ENCODE assay signal across 8 mouse cellular contexts in genomic region chr9:106156419-106156818, GRCm38 (mm10). TPM values are rescaled to one million over a fixed set of nuclear protein-coding genes. Genes with fewer than 3 reads are reported as not detected.
A peak's percentile ranks its signal among the peaks of the same experiment; 100 is the strongest.
DNase-seq lines count a peak whose midpoint lies in the region; ATAC-seq and TF ChIP-seq lines count a peak whose summit lies in the region.
"Had no signal": no experiment of that assay in that cellular context is flagged by ENCODE, and none has a peak within 500 bp of the region (broad histone marks: within the 10 kb centered on the region; RNA-seq: fewer than 3 reads in every experiment).

No protein-coding gene starts in this region.

- H3K79me2 ChIP-seq in CH12.LX (replicated peaks; ENCODE audit: control insufficient read depth, extremely low read depth, insufficient read depth, poor library complexity, severe bottlenecking), result no peaks in the 10 kb centered on the region

- dilution Hi-C loops in CH12.LX (cut with MboI; ENCODE audit: extremely low pct_ligation_motif_present, extremely low pct_unique_long_range_greater_than_20kb, low sequenced_read_pairs), result no loop called here

- ATAC-seq in granulocyte monocyte progenitor cell, adult 5-6 weeks (replicated peaks; ENCODE audit: poor library complexity, severe bottlenecking), result peak; percentile 61

- WGBS in cerebellum, adult 2 months, result 34% methylated on average over 5 of the region's 5 CpGs
- WGBS in midbrain, embryonic 10.5 days, result 65% methylated on average over 5 of the region's 5 CpGs

- TF ChIP-seq EP300 in CH12.LX (IDR thresholded peaks at IDR 0.05; ENCODE audit: low read length), result no peak

- no peaks in the 10 kb centered on the region for H3K9me3 ChIP-seq in CH12.LX (replicated peaks; ENCODE audit: low read length)
- H3K9me3 ChIP-seq in midbrain, embryonic 10.5 days (replicated peaks), result no peaks in the 10 kb centered on the region

- H3K4me3 ChIP-seq in CH12.LX (replicated peaks in 1 of 3; ENCODE audit: low read depth in 2 of 3, low read length in 2 of 3, poor library complexity in 1 of 3), result no peak overlapping the region
- no peak overlapping the region for H3K4me3 ChIP-seq in cerebellum, adult 2 months (replicated peaks; ENCODE audit: insufficient read depth, low read depth, low read length)
- no peak overlapping the region for H3K4me3 ChIP-seq in midbrain, embryonic 10.5 days

- H3K27ac ChIP-seq in CH12.LX (ENCODE audit: insufficient read depth, low read depth), result no peak overlapping the region
- H3K27ac ChIP-seq in cerebellum, adult 2 months (ENCODE audit: insufficient read depth, low read length), result no peak overlapping the region
- H3K27ac ChIP-seq in midbrain, embryonic 10.5 days (replicated peaks), result peak overlapping the region; percentile 73

- no peak overlapping the region for H3K4me2 ChIP-seq in CH12.LX (ENCODE audit: insufficient read depth, low read depth, poor library complexity, severe bottlenecking)

- TF ChIP-seq RAD21 in CH12.LX (IDR thresholded peaks at IDR 0.05; ENCODE audit: low read depth, low read length), result peak; percentile 74

- H3K36me3 ChIP-seq in CH12.LX (replicated peaks in 1 of 2; ENCODE audit: control insufficient read depth in 1 of 2, insufficient read depth in 1 of 2, low read length in 1 of 2), result peaks cover 0 to 22% of the 10 kb centered on the region in 2 experiments
- H3K36me3 ChIP-seq in midbrain, embryonic 10.5 days, result peaks cover 36% of the 10 kb centered on the region

- no peak for TF ChIP-seq POLR2A in CH12.LX (IDR thresholded peaks at IDR 0.05; ENCODE audit: low read depth, low read length)
- TF ChIP-seq POLR2A in cerebellum, adult 2 months (IDR thresholded peaks at IDR 0.05; ENCODE audit: borderline replicate concordance, insufficient read depth, low read length), result no peak

- H3K4me1 ChIP-seq in CH12.LX (ENCODE audit: control insufficient read depth in 1 of 2, insufficient read depth in 2 of 2), result peaks cover 0 to 8% of the 10 kb centered on the region in 2 experiments; a peak in 3 of 4 replicates
- H3K4me1 ChIP-seq in cerebellum, adult 2 months (ENCODE audit: control insufficient read depth, insufficient read depth, low read length), result peaks cover 8% of the 10 kb centered on the region
- H3K4me1 ChIP-seq in midbrain, embryonic 10.5 days, result peaks cover 53% of the 10 kb centered on the region

- DNase-seq in A20 (ENCODE audit: low read depth, low spot score) (peak; percentile 68), CH12.LX (ENCODE audit: extremely low read depth) (peak; percentile 81)
- peak; percentile 69 to 70 for DNase-seq in cerebellum, adult 2 months
- peak; percentile 55 to 66 for DNase-seq in left cerebral cortex, postnatal 10 days (ENCODE audit: extremely low spot score in 1 of 2, low spot score in 2 of 2)
- DNase-seq in midbrain, embryonic 10.5 days (ENCODE audit: low spot score), result peak; percentile 78
- peak; percentile 42 to 63 for DNase-seq in spleen, postnatal 36 days (ENCODE audit: low spot score in 2 of 2)

- TF ChIP-seq CTCF in CH12.LX (conservative IDR thresholded peaks at IDR 0.05 in 1 of 2, IDR thresholded peaks at IDR 0.05 in 1 of 2; ENCODE audit: low read depth in 2 of 2, low read length in 2 of 2), result peak; percentile 86 to 88
- peak; percentile 61; the same call in 1 of the 2 replicates for TF ChIP-seq CTCF in cerebellum, adult 2 months (IDR thresholded peaks at IDR 0.05; ENCODE audit: borderline replicate concordance, insufficient read depth, low read depth, low read length)

- in situ Hi-C loops in CH12.LX (cut with MboI; ENCODE audit: low pct_ligation_motif_present, low pct_unique_long_range_greater_than_20kb, low sequenced_read_pairs), result loop anchor here (5.0 kb wide), 1 partner anchor 56 kb away; no protein-coding TSS in a partner anchor

- H3K27me3 ChIP-seq in CH12.LX (replicated peaks), result peaks cover 7% of the 10 kb centered on the region
- H3K27me3 ChIP-seq in cerebellum, adult 2 months (ENCODE audit: control insufficient read depth, insufficient read depth, low read length), result no peaks in the 10 kb centered on the region
- no peaks in the 10 kb centered on the region for H3K27me3 ChIP-seq in midbrain, embryonic 10.5 days (ENCODE audit: low read depth, poor library complexity, severe bottlenecking)

- no peak overlapping the region for H3K9ac ChIP-seq in CH12.LX (ENCODE audit: insufficient read depth, low read depth)

- intact Hi-C loops in left cerebral cortex, postnatal 10 days (cut with DNase I), result no loop called here

TF ChIP-seq in CH12.LX, 34 proteins besides CTCF, POLR2A, EP300 and RAD21:
- TF ChIP-seq ETS1 (conservative IDR thresholded peaks at IDR 0.05; ENCODE audit: low read depth, low read length), result no peak
- no peak for TF ChIP-seq JUND (conservative IDR thresholded peaks at IDR 0.05; ENCODE audit: low read depth, low read length)
- TF ChIP-seq POLR2AphosphoS2 (IDR thresholded peaks at IDR 0.05; ENCODE audit: low read depth, low read length), result no peak
- no peak for TF ChIP-seq RCOR1 (conservative IDR thresholded peaks at IDR 0.05; ENCODE audit: low read depth, low read length)
- TF ChIP-seq UBTF (IDR thresholded peaks at IDR 0.05; ENCODE audit: low read depth, low read length), result no peak
- TF ChIP-seq USF2 (conservative IDR thresholded peaks at IDR 0.05; ENCODE audit: low read depth, low read length), result no peak
- no peak for TF ChIP-seq ZKSCAN1 (IDR thresholded peaks at IDR 0.05; ENCODE audit: borderline replicate concordance, low read depth, low read length)
- no peak for TF ChIP-seq ZNF384 (IDR thresholded peaks at IDR 0.05; ENCODE audit: low read depth, low read length)
- TF ChIP-seq TCF12 (IDR thresholded peaks at IDR 0.05; ENCODE audit: low read depth, low read length), result no peak
- TF ChIP-seq NELFE (IDR thresholded peaks at IDR 0.05; ENCODE audit: low read depth, low read length), result 0 out of 2 replicates have a peak, but pooled peaks have one; percentile 35
- no peak for TF ChIP-seq ZMIZ1 (IDR thresholded peaks at IDR 0.05; ENCODE audit: low read depth, low read length)
- TF ChIP-seq MEF2A (IDR thresholded peaks at IDR 0.05; ENCODE audit: borderline replicate concordance, low read depth, low read length), result no peak
- no peak for TF ChIP-seq JUN (IDR thresholded peaks at IDR 0.05; ENCODE audit: insufficient read depth, low read depth, low read length)
- 0 out of 2 replicates have a peak, but pooled peaks have one; percentile 11 for TF ChIP-seq ELF1 (IDR thresholded peaks at IDR 0.05; ENCODE audit: low read depth, low read length)
- TF ChIP-seq MYC (IDR thresholded peaks at IDR 0.05; ENCODE audit: low read depth, low read length), result 0 out of 2 replicates have a peak, but pooled peaks have one; percentile 25
- no peak for TF ChIP-seq HCFC1 (IDR thresholded peaks at IDR 0.05; ENCODE audit: low read depth, low read length)
- TF ChIP-seq MAX (IDR thresholded peaks at IDR 0.05; ENCODE audit: low read length), result no peak
- peak; percentile 69 for TF ChIP-seq SMC3 (IDR thresholded peaks at IDR 0.05; ENCODE audit: low read depth, low read length)

RNA-seq across cellular contexts. Expression of gene Glyctk, which starts 1.5 kb away (rescaled TPM):
- 3.0 and 3.4 TPM in 2 replicates for total RNA-seq in CH12.LX (2012; rRNA removed)
- 2.1 and 3.0 TPM in 2 replicates for total RNA-seq in CH12.LX (2014; rRNA removed)
- 2.8 and 3.1 TPM in 2 replicates for polyA plus RNA-seq in CH12.LX (2012; ENCODE audit: insufficient read length, low read depth)
- 1.7 and 2.2 TPM in 2 replicates for polyA plus RNA-seq in cerebellum, adult 2 months (2012; rRNA removed)
- 0.26 TPM in 1 of 2 replicates, not detected in the other for total RNA-seq in granulocyte monocyte progenitor cell, adult 5-6 weeks (2014; fragmentation: Nextera tagmentation)
- 0.56 and 2.6 TPM in 2 replicates for total RNA-seq in granulocyte monocyte progenitor cell, adult 5-6 weeks (2017)
- 1 to 10 TPM; 4.1 to 7.4 TPM for total RNA-seq in left cerebral cortex, postnatal 10 days (2021)
- 5.0 and 8.4 TPM in 2 replicates for polyA plus RNA-seq in midbrain, embryonic 10.5 days (2016; fragmentation: Nextera tagmentation; extraction: Ambion mirVana)

RNA-seq across cellular contexts. Expression of gene Wdr82, which starts 14.3 kb away (rescaled TPM):
- total RNA-seq in CH12.LX (2012; rRNA removed), result 70.4 and 90.7 TPM in 2 replicates
- total RNA-seq in CH12.LX (2014; rRNA removed), result 117 and 131 TPM in 2 replicates
- polyA plus RNA-seq in CH12.LX (2012; ENCODE audit: insufficient read length, low read depth), result 93.6 and 100 TPM in 2 replicates
- polyA plus RNA-seq in cerebellum, adult 2 months (2012; rRNA removed), result 137 and 140 TPM in 2 replicates
- total RNA-seq in granulocyte monocyte progenitor cell, adult 5-6 weeks (2014; fragmentation: Nextera tagmentation), result 59.4 and 68.2 TPM in 2 replicates
- total RNA-seq in granulocyte monocyte progenitor cell, adult 5-6 weeks (2017), result 68.6 and 86.0 TPM in 2 replicates
- 100 to 1,000 TPM; 155 to 158 TPM for total RNA-seq in left cerebral cortex, postnatal 10 days (2021)
- polyA plus RNA-seq in midbrain, embryonic 10.5 days (2016; fragmentation: Nextera tagmentation; extraction: Ambion mirVana), result 23.4 and 29.3 TPM in 2 replicates

RNA-seq across cellular contexts. Expression of gene Ppm1m, which starts 43.1 kb away (rescaled TPM):
- 86.0 and 103 TPM in 2 replicates for total RNA-seq in CH12.LX (2012; rRNA removed)
- 54.7 and 60.1 TPM in 2 replicates for total RNA-seq in CH12.LX (2014; rRNA removed)
- 99.8 and 111 TPM in 2 replicates for polyA plus RNA-seq in CH12.LX (2012; ENCODE audit: insufficient read length, low read depth)
- 36.0 and 38.9 TPM in 2 replicates for polyA plus RNA-seq in cerebellum, adult 2 months (2012; rRNA removed)
- 34.1 and 42.6 TPM in 2 replicates for total RNA-seq in granulocyte monocyte progenitor cell, adult 5-6 weeks (2014; fragmentation: Nextera tagmentation)
- total RNA-seq in granulocyte monocyte progenitor cell, adult 5-6 weeks (2017), result 12.5 and 23.4 TPM in 2 replicates
- 10 to 100 TPM; 20.8 to 24.5 TPM for total RNA-seq in left cerebral cortex, postnatal 10 days (2021)
- 46.2 and 52.1 TPM in 2 replicates for polyA plus RNA-seq in midbrain, embryonic 10.5 days (2016; fragmentation: Nextera tagmentation; extraction: Ambion mirVana)

RNA-seq across cellular contexts. Expression of gene Twf2, which starts 46.5 kb away (rescaled TPM):
- 120 and 156 TPM in 2 replicates for total RNA-seq in CH12.LX (2012; rRNA removed)
- 177 and 186 TPM in 2 replicates for total RNA-seq in CH12.LX (2014; rRNA removed)
- polyA plus RNA-seq in CH12.LX (2012; ENCODE audit: insufficient read length, low read depth), result 129 and 131 TPM in 2 replicates
- 54.7 and 59.1 TPM in 2 replicates for polyA plus RNA-seq in cerebellum, adult 2 months (2012; rRNA removed)
- total RNA-seq in granulocyte monocyte progenitor cell, adult 5-6 weeks (2014; fragmentation: Nextera tagmentation), result 79.7 and 84.8 TPM in 2 replicates
- 81.4 and 87.5 TPM in 2 replicates for total RNA-seq in granulocyte monocyte progenitor cell, adult 5-6 weeks (2017)
- total RNA-seq in left cerebral cortex, postnatal 10 days (2021), result 10 to 100 TPM; 44.5 to 49.9 TPM
- polyA plus RNA-seq in midbrain, embryonic 10.5 days (2016; fragmentation: Nextera tagmentation; extraction: Ambion mirVana), result 69.7 and 74.8 TPM in 2 replicates

RNA-seq across cellular contexts. Expression of gene Col6a4, which starts 59.8 kb away (rescaled TPM):
- 0.29 and 0.47 TPM in 2 replicates for total RNA-seq in CH12.LX (2012; rRNA removed)
- total RNA-seq in CH12.LX (2014; rRNA removed), result 0.08 and 0.16 TPM in 2 replicates
- polyA plus RNA-seq in CH12.LX (2012; ENCODE audit: insufficient read length, low read depth), result 0.48 and 0.74 TPM in 2 replicates
- 0.30 and 1.1 TPM in 2 replicates for polyA plus RNA-seq in cerebellum, adult 2 months (2012; rRNA removed)
- total RNA-seq in granulocyte monocyte progenitor cell, adult 5-6 weeks (2014; fragmentation: Nextera tagmentation), result not detected in 2 replicates
- total RNA-seq in granulocyte monocyte progenitor cell, adult 5-6 weeks (2017), result not detected in 2 replicates
- 1 to 10 TPM; 3.3 to 4.1 TPM for total RNA-seq in left cerebral cortex, postnatal 10 days (2021)
- 0.06 and 0.10 TPM in 2 replicates for polyA plus RNA-seq in midbrain, embryonic 10.5 days (2016; fragmentation: Nextera tagmentation; extraction: Ambion mirVana)
- total RNA-seq: heart, postnatal 36 days had no signal
